Mouse (Mus musculus) erythroblast, embryonic 14.5 days (primary cell): ENCODE measurements around the gene Slc9b2.

Experiments used
- GATA1 ChIP-seq: IDR thresholded peaks from 2 replicates; pipeline ENCODE4 v1.6.1; 2012; ENCODE audit warnings: low read length, inconsistent platforms, mixed read lengths
- TAL1 ChIP-seq: IDR thresholded peaks from 3 replicates; pipeline ENCODE4 v1.6.1; 2012; ENCODE audit warnings: low read length, inconsistent platforms, mixed read lengths

DNA sequence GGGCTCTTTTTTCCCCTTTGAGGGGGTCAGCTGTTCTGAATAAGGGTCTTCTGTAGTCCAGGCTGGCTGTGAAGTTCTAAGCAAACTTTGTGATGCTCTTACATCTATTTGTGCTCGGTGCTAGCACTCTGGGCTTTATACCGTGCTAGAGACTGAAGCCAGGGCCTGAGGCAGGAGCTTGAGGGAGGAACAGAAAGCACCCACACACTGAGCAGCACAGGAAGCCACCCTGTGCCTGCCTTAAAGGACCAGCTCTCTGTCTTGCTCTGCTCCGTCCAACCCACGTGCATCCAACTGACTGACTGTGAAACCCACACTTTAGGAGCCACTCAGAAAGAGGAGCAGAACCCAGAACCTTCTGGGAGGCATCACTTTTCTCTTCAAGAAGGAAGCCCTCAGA is 27.3 kb upstream of the Slc9b2 start:
- TF ChIP-seq GATA1 (no peak), TAL1 (no peak)
